Mouse (Mus musculus) liver, embryonic 14.5 days (tissue): ENCODE results near the gene Inpp4b.

Experiments
- CTCF ChIP-seq: IDR thresholded peaks from 2 replicates; pipeline ENCODE4 v1.5.1; 2016; ENCODE audit warnings: antibody characterized with exemption, low read depth, control low read depth
- EP300 ChIP-seq: IDR thresholded peaks from 2 replicates; pipeline ENCODE4 v1.6.1; 2016; ENCODE audit warnings: antibody characterized with exemption, low read depth

- TF ChIP-seq CTCF = no peak
- no peak for TF ChIP-seq EP300
These were observed 251.9 kb downstream of the Inpp4b start for GRCm38 (mm10) chr8:81594134-81594714.
